Mouse (Mus musculus): ENCODE results near the gene Mfap5.
"Not testable (repeated sequence)": the region's sequence is repeated elsewhere in the genome, so short reads cannot be mapped to it uniquely, and the experiment has no call there.

The Mfap5 gene

GRCm38 (mm10) chr6:122560427-122560826 is 54.8 kb downstream of the Mfap5 start:
- peak; percentile 90 for DNase-seq (ENCODE audit: low read depth, low spot score)

DNA sequence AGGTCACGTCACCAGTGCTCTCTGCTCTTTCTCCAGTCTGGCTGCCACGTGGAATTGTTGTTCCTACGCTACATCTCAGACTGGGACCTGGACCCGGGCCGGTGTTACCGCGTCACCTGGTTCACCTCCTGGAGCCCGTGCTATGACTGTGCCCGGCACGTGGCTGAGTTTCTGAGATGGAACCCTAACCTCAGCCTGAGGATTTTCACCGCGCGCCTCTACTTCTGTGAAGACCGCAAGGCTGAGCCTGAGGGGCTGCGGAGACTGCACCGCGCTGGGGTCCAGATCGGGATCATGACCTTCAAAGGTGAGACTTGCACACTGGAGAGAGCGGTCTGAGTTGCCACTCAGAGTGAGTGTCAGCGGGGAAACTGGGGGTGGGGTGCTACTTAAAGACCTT is 55.4 kb downstream of the Mfap5 start:
- DNase-seq (ENCODE audit: low read depth, low spot score) = no peak

GRCm38 (mm10) chr6:122562463-122562862 is 56.8 kb downstream of the Mfap5 start:
- peak; percentile 70 for DNase-seq (ENCODE audit: low read depth, low spot score)

GRCm38 (mm10) chr6:122565070-122565784 is 59.6 kb downstream of the Mfap5 start:
- DNase-seq (ENCODE audit: low read depth, low spot score) = peak; percentile 39

DNA sequence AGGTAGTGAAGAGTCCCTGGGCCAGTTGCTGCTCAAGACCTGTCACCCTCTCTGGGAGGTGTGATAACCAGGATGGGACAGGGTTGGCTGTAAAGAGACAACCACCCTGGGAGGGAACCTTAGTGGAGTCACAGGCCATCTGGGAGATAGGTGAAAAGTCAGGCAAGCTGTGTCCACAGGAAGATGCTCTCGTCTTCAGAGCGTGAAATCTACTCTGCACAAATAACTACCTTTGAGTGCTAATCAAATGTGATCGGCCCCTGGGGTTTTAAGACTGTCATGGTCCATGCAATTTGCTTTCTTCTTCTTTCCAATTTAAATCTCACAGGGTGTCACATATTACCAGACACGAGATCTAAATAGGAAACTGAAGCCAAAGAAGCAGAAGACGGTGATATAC is 63.5 kb downstream of the Mfap5 start:
- DNase-seq (ENCODE audit: low read depth, low spot score) = peak; percentile 52

DNA sequence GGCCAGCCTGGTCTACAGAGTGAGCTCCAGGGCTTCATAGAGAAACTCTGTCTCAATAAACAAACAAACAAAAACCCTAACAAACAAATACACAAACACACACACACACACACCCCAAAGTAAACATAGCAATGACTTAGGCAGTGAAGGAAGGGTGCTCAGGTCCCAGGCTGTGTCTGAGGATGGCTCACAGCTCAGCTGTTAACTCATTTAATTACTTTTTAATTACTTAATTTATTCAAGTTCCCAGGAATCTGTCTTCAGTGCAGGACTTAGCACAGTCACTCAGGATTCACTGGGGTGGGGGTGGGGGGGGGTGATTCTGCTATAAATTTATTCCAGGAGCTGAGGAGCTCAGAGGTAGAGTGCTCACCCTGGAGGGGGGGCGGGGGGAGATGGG is 64.1 kb downstream of the Mfap5 start:
- no peak for DNase-seq (ENCODE audit: low read depth, low spot score)

DNA sequence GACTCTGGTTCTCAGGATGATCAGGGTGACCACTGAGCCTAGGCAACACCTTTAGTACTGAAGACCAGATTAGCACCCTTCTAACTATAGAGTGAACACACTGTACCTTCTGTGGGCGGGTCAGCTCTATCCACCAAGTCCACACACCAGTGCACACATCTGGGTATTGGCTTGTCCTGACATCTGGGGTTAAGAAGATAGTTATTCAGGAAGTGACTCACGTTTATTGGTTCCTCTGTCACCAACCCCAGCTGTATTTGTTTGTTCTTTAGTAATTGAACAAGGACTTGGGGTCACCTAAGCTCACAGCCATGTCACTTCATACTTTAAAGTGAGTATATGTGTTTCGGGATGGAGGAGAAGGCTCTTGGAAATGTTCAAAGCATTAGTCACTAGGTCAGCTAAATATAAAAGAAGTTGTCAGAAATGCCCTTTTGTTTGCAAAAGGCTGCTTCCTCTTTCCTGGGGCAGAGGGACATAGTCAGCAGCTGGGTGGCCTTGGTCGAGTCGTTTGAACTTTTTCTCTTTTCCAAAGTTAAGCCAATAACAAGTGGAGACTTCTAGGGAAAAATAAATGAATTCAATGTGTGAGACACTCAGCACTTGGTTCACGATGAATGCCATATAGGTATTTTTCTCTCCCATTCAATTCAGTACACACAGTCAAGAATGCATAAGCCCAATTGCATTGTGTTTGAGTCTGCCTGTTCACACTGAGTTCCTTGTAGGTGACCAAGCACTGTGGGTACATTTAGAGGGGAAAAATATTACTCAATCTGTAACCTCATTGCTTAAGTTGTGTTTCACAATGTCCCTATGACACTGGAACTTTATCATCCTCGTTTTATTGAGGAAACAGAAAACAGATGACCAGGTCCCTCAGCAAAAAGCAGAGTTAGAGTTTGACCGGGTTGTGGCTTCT is 65.3 kb downstream of the Mfap5 start:
- peak; percentile 90 for DNase-seq (ENCODE audit: low read depth, low spot score)

- DNase-seq (ENCODE audit: low read depth, low spot score) = no peak
Measured at GRCm38 (mm10) chr6:122571617-122571959, 65.9 kb downstream of the Mfap5 start.

DNA sequence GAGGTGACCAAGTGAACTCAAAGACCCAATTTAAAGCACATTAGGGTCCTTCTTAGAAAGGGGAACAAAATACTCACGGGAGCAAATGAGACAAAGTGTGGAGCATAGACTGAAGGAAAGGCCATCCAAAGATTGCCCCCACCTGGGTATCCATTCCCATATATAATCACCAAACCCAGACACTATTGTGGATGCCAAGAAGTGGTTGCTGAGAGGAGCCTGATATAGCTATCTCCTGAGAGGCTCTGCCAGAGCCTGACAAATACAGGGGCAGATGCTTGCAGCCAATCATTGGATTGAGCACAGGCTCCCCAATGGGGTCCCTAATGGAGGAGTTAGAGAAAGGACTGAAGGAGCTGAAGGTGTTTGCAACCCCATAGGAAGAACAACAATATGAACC is 69.4 kb downstream of the Mfap5 start:
- not testable (repeated sequence) for DNase-seq (ENCODE audit: low read depth, low spot score)

- DNase-seq (ENCODE audit: low read depth, low spot score) = peak; percentile 51
Measured at GRCm38 (mm10) chr6:122577030-122577429, 71.4 kb downstream of the Mfap5 start.
